Mouse (Mus musculus): ENCODE measurements around the gene Cfap43. TPM values are rescaled to one million over a fixed set of nuclear protein-coding genes. Genes with fewer than 3 reads are reported as not detected.
"Not testable (repeated sequence)": the region's sequence is repeated elsewhere in the genome, so short reads cannot be mapped to it uniquely, and the experiment has no call there.

Cfap43 gene
- total RNA-seq, 2 experiments from 2014 or later = 0.33 TPM; not detected in 1

GRCm38 (mm10) chr19:47862581-47862980 lies 56.5 kb downstream of the Cfap43 start:
- no peak for ATAC-seq (replicated peaks; ENCODE audit: low FRiP score, low TSS enrichment, poor library complexity, severe bottlenecking)

DNA sequence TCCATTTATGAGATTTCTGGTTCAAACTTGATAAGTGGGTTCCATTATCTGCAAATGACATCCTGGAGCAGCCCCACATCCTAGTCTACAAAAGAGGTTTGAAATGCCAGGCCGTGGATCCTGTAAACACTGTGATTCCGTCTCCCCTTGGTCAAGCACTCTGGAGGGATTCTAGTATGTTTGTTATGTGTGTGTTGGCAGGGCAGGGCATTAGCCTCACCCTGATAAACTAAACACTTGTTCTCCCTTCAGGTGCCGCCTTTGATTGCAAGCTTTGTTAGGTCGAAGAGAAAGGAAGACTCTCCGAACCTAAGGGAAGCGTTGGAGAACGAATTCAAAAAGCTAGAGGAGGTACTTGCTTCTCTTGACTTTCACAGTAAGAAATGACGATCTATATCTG lies 59.9 kb downstream of the Cfap43 start:
- no peak for ATAC-seq (replicated peaks; ENCODE audit: low FRiP score, low TSS enrichment, poor library complexity, severe bottlenecking)

GRCm38 (mm10) chr19:47857957-47858942 lies 60.8 kb downstream of the Cfap43 start:
- no peak for ATAC-seq (replicated peaks; ENCODE audit: low FRiP score, low TSS enrichment, poor library complexity, severe bottlenecking)

DNA sequence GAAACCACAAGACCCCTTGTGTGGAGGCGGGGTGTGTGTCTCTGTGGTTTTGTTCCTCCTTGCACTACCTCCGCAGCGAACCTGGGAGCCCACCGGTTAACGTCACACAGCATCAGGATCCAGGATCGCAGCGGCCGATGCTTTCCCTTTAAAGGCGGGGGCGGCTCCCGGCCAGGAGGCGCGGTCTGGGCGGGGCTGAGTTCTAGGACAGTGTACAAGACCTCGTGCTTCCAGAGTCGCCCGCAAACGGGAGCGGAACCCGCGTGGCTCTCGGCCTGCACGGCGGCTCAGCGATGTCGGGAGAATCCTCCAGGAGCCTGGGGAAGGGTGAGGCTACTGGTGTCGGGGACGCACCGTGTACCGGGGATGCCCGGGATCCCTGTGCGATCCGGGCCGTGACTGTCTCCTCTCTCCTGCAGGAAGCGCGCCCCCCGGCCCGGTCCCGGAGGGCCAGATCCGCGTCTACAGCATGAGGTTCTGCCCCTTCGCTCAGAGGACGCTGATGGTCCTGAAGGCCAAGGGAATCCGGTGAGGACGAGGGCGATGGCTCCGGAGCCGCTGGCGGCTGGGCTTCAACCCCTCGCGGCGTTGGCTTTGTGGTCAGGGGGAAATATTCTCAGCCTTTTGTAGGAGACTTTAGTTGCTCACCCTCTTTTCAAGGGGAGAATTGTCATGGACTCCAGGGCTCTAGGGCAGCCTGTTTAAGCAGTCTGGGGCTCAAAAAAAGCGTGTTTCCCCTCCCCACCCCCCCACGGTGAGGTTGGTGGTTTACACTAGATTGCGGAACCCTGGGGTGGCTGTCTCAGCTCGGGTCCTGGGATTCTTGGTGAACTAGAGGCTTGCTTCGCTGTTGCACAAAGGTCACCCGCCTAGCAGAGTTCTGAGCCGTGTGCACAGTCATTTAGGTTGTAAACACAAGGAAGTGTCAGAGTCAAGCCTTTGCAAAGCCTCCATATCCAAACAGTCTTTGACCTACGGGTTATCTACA lies 64.0 kb downstream of the Cfap43 start, which contains the start of gene Gsto1:
TSS of gene Gsto1 (plus strand) at position 175 of the 988 bp plus-strand sequence.
- ATAC-seq (replicated peaks; ENCODE audit: low FRiP score, low TSS enrichment, poor library complexity, severe bottlenecking) = peak; percentile 92

- peak; percentile 63 for ATAC-seq (replicated peaks; ENCODE audit: low FRiP score, low TSS enrichment, poor library complexity, severe bottlenecking)
Measured at GRCm38 (mm10) chr19:47853951-47854795, 64.9 kb downstream of the Cfap43 start.

GRCm38 (mm10) chr19:47853053-47853452 lies 66.0 kb downstream of the Cfap43 start:
- ATAC-seq (replicated peaks; ENCODE audit: low FRiP score, low TSS enrichment, poor library complexity, severe bottlenecking) = no peak

DNA sequence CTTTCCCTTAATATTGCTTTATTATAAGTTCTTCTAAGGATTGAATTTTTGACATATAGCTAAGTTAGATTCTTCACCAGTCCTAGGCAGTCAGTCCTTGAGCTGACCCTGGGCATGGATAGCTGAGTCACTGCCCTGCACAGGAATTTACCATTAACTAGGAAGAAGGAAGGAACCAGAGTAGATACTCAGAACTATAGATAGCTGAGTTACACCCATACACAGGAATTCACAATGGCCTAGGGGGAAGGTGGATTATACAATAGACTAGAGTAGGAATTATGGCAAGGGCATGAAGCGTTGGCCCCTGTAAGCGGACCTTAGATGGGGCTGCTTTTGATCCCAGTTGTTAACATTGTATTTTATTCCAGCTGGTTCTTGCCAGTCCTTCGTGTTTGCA lies 67.0 kb downstream of the Cfap43 start:
- not testable (repeated sequence) for ATAC-seq (replicated peaks; ENCODE audit: low FRiP score, low TSS enrichment, poor library complexity, severe bottlenecking)

- ATAC-seq (replicated peaks; ENCODE audit: low FRiP score, low TSS enrichment, poor library complexity, severe bottlenecking) = no peak
Measured at GRCm38 (mm10) chr19:47849735-47850134, 69.4 kb downstream of the Cfap43 start.

GRCm38 (mm10) chr19:47841234-47841633 lies 77.9 kb downstream of the Cfap43 start:
- not testable (repeated sequence) for ATAC-seq (replicated peaks; ENCODE audit: low FRiP score, low TSS enrichment, poor library complexity, severe bottlenecking)

DNA sequence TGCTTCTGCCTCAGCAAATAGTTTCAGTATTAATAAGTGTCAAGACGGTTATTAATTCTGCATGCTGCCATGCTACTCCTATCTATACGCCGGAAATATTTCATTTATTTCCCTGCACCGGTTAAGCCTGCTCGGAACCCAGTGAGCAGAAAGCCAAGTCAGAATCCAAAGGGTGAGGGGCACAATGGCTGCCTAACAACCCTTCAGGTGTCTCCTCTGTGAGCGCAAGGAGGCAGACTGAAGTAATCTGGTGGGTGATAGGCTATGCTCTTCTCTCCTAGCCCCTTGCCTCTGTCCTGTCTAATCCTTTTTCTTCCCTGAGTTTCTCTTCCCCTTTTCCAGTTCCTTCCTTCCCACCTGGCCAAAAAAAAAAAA lies 81.6 kb downstream of the Cfap43 start:
- ATAC-seq (replicated peaks; ENCODE audit: low FRiP score, low TSS enrichment, poor library complexity, severe bottlenecking) = no peak

DNA sequence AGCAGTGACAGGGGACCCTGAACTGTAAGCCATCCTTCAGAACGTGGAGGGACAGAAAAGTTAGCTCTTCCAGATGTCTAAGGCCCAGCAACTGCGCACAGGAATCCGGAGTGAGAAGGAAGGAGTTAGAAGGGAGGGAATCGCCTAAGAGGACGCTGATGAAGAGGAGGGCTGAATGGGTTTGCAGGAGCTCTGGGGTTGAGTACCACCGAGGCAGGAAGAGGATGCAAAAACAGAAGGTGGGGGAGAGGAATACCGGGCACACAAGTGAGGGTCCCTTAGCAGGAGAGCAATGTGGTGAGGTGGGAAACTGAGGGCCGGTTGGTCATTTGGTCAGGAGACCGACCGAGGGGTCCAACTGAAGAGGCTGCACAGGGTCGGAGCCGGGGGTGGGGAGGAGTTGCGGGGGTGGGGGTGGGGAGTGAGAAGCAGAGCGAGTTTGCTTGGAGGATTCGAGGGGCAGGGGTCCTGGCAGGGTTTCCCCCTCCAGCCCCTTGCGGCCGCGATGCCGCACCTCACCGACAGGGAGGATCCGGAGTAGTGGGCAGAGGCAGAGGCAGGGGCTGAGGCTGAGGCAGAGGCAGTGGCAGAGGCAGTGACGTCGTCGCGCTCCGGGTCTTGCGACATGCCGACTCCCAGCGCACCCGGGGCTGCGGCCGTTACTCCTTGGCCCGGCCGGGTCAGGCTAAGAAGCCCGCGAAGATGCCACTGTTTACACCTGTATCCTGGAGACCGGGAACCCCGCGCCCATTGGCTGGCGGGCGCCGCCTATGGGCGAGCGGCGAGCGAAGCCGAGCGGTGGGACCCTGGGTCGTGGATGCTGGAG lies 82.2 kb downstream of the Cfap43 start:
- ATAC-seq (replicated peaks; ENCODE audit: low FRiP score, low TSS enrichment, poor library complexity, severe bottlenecking) = peak; percentile 97

- ATAC-seq (replicated peaks; ENCODE audit: low FRiP score, low TSS enrichment, poor library complexity, severe bottlenecking) = no peak
Measured at GRCm38 (mm10) chr19:47835776-47836175, 83.3 kb downstream of the Cfap43 start.

- ATAC-seq (replicated peaks; ENCODE audit: low FRiP score, low TSS enrichment, poor library complexity, severe bottlenecking) = no peak
Measured at GRCm38 (mm10) chr19:47834614-47835013, 84.5 kb downstream of the Cfap43 start.

- ATAC-seq (replicated peaks; ENCODE audit: low FRiP score, low TSS enrichment, poor library complexity, severe bottlenecking) = no peak
Measured at GRCm38 (mm10) chr19:47832316-47832715, 86.8 kb downstream of the Cfap43 start.

DNA sequence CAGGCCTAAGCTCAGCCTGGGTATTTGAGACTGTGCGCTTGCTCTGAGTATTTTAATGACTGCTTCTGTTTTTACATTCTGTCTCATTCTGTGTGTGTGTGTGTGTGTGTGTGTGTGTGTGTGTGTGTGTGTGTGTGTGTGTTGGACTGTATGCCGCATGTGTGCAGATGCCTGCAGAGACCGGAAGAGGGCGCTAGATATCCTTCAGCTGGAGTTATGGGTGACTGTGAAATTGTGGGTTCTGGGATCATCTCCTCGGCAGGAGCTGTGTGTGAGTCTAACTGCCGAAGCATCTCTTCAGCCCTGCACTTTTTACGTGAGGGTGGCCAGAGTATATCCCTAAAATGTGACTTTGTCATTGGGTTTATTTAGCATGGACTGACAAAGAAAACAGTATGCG lies 88.0 kb downstream of the Cfap43 start:
- no peak for ATAC-seq (replicated peaks; ENCODE audit: low FRiP score, low TSS enrichment, poor library complexity, severe bottlenecking)

DNA sequence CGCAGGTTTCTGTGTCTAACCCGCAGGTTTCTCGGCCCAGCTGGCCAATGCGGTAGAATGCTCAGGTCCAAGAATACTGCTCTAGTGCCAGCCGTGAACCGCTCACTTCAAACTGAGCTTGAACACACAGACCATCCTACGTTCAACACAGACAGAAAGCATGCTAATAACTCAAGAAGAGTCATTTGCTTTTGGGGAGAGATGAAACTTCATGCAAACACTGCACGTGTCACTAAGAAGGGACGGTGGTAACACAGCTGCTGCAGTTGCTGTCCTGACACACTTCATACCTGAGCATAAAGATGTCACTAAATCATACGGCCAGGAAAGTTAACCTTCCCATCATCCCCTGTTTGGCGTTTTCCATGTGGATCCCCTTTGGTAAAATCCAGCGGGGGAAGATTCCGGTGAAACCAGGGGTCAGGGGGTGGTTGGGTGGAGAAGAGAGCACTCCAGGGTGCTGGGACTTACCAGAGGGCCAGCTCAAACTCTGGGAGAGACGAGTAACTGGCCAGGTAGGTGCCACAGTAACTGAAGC lies 89.1 kb downstream of the Cfap43 start:
- ATAC-seq (replicated peaks; ENCODE audit: low FRiP score, low TSS enrichment, poor library complexity, severe bottlenecking) = no peak

DNA sequence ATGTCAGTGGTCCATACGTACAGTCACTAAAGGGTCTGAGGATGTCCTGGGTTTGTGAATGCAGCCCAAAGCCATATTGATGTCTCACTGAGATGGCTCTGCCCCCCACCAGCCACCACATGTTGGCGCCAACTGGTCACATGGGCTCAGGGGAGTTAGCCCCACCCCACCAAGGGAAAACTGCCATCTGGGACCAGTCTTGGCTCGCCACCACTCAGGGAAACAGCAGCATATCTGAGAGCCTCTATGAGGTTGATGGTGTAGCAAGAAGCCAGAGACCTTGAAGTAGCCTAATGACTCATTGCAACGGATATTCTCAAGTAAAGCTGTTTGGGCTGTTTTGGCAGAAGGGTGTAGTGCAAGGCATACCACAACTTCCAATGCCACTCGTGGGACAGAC lies 95.1 kb downstream of the Cfap43 start:
- no peak for ATAC-seq (replicated peaks; ENCODE audit: low FRiP score, low TSS enrichment, poor library complexity, severe bottlenecking)

All from megakaryocyte-erythroid progenitor cell, adult 5-6 weeks (primary cell).